Mouse (Mus musculus): ENCODE measurements around the gene Gins2.

GRCm38 (mm10) chr8:120544155-120544554 is 44.9 kb downstream of the Gins2 start:
- TF ChIP-seq CTCF (IDR thresholded peaks at IDR 0.05; ENCODE audit: control insufficient read depth, insufficient read depth, insufficient replicate concordance, low read depth, low read length) (no peak), POLR2A (IDR thresholded peaks at IDR 0.05; ENCODE audit: control insufficient read depth, low read depth, low read length) (no peak)

Data from testis, adult 2 months (tissue).